Mouse (Mus musculus) embryonic facial prominence, embryonic 12.5 days (tissue): Measurements from ENCODE around the gene Cep164. TPM values are rescaled to one million over a fixed set of nuclear protein-coding genes. Genes with fewer than 3 reads are reported as not detected.
"Not testable (repeated sequence)": the region's sequence is repeated elsewhere in the genome, so short reads cannot be mapped to it uniquely, and the experiment has no call there.

Source experiments
- ATAC-seq: fragments of 200-750 bp; cut with Nextera tagmentation; 2 replicates; pipeline ENCODE4 v1.8.0; 2017; ENCODE audit not compliant: insufficient number of reproducible peaks, insufficient read depth, low FRiP score, low TSS enrichment
- H3K27ac ChIP-seq: fragments of 300-500 bp; sonication (generic); 2 replicates; pipeline ENCODE4 v1.5.1; 2016; ENCODE audit warnings: mild to moderate bottlenecking
- H3K27me3 ChIP-seq: fragments of 300-500 bp; sonication (generic); 2 replicates; pipeline ENCODE4 v1.6.1; 2016; ENCODE audit warnings: mild to moderate bottlenecking, moderate library complexity
- H3K36me3 ChIP-seq: fragments of 300-500 bp; sonication (generic); 2 replicates; pipeline ENCODE4 v1.6.1; 2016; ENCODE audit warnings: mild to moderate bottlenecking
- H3K4me1 ChIP-seq: fragments of 300-500 bp; sonication (generic); 2 replicates; pipeline ENCODE4 v1.6.1; 2016
- H3K4me2 ChIP-seq: fragments of 300-500 bp; sonication (generic); replicated peaks from 2 replicates; pipeline ENCODE4 v1.6.1; 2016; ENCODE audit warnings: mild to moderate bottlenecking, moderate library complexity
- H3K4me3 ChIP-seq: fragments of 300-500 bp; sonication (generic); 2 replicates; pipeline ENCODE4 v1.5.1; 2016; ENCODE audit warnings: mild to moderate bottlenecking
- H3K9ac ChIP-seq: fragments of 300-500 bp; sonication (generic); 2 replicates; pipeline ENCODE4 v1.6.1; 2016; ENCODE audit warnings: mild to moderate bottlenecking, moderate library complexity
- H3K9me3 ChIP-seq: fragments of 300-500 bp; sonication (generic); 2 replicates; pipeline ENCODE4 v1.6.1; 2016; ENCODE audit warnings: mild to moderate bottlenecking, moderate library complexity
- WGBS: fragments of 180-500 bp; shearing (Covaris S2); methylation state at CpG from one replicate; pipeline ENCODE4 v1.1.7; 2016; 5-methylcytosine and 5-hydroxymethylcytosine counted together
- polyA plus RNA-seq: library from polyadenylated mRNA; unstranded; fragments of >200 nt; fragmentation: Nextera tagmentation; extraction: Ambion mirVana; gene quantifications from 2 replicates; pipeline ENCODE4 v1.2.1, GENCODE M21; 2016

Cep164 gene
- polyA plus RNA-seq, 1 experiment from 2014 or later = 21.2 TPM

DNA sequence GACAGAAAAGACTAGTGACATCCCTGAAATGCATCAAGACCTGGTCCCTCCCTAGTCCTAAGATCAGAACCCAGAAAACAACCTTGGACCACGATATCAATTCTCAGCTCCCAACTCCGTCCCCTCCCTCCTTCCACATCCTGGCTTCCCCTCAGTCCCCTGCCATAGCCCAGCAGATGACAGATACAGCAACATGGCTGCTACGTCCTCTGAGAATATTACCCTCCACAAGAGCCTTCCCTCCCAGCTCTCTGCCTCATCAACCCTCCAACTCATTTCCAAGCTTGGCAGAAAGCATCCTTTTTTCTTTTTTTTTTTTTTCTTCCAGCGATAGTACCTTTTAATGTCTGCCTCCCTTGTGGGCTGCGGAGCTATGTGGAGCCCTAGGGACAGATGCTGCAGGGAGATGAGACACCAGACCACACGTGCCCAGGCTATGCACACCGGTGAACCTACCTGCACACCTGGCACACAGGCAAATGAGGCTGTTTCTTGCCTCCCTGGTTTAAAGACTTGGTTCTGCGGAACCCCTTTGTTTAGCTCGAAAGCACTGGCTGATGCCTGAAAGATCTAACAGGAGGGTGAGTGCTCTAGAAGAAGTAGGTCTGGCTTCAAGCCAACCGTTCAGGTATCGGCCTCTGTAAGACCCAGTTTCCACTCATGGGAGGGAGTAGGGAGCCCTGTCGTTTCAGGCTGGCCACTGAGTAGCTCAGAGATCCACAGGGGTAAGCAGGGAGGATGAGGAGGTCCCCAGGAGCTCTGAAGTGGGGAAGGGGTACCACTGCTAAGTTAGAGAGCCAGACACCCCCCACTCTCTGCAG is 45.0 kb downstream of the Cep164 start:
- Histone ChIP-seq H3K4me1 (no peaks in the 10 kb centered on the region), H3K4me2 (no peak overlapping the region), H3K4me3 (no peak overlapping the region), H3K36me3 (peaks cover 18% of the 10 kb centered on the region), H3K27me3 (no peaks in the 10 kb centered on the region), H3K9me3 (no peaks in the 10 kb centered on the region), H3K9ac (no peak overlapping the region), H3K27ac (no peak overlapping the region)
- no peak for ATAC-seq
- 82% methylated on average over 12 of the region's 12 CpGs for WGBS

DNA sequence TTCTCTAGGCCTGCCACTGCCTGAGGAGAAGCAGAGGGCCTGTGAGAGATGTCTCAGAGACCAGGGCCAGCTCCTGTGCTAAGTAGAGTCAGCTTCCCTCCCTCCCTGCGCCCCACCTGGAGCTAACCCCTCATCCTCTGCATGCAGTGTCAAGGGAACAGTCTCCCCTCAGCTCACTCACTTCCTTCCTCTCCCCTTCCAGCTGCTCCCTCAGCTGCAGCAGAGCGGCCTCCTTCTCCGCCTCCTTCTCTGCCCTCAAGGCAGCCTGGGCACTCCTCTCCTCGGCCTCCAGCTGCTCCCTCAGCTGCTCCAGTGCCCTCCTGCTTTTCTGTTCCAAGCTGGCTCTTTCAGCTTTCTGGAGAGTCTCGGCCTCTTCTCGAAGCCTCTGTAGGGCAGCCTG is 49.3 kb downstream of the Cep164 start:
- peaks cover 44% of the 10 kb centered on the region for H3K36me3 ChIP-seq
- whole genome bisulfite sequencing = 63% methylated on average over 6 of the region's 6 CpGs
- no peak overlapping the region for H3K9ac ChIP-seq
- no peak for ATAC-seq
- no peaks in the 10 kb centered on the region for H3K27me3 ChIP-seq
- H3K9me3 ChIP-seq = no peaks in the 10 kb centered on the region
- no peak overlapping the region for H3K4me2 ChIP-seq
- no peak overlapping the region for H3K27ac ChIP-seq
- no peak overlapping the region for H3K4me3 ChIP-seq
- no peaks in the 10 kb centered on the region for H3K4me1 ChIP-seq

DNA sequence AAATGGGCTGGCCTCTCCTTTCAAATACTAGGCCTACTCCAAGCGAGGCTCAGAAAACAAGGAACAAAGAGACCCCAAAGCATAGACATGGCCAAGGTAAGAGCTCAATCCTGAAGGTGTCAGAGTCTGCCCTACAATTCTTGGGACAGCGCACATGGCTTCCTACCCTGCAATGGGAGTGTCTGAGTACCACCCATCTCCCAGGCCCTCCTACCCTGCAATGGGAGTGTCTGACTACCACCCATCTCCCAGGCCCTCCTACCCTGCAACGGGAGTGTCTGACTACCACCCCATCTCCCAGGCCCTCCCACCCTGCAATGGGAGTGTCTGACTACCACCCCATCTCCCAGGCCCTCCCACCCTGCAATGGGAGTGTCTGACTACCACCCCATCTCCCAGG is 52.3 kb downstream of the Cep164 start:
- not testable (repeated sequence) for H3K4me2 ChIP-seq, ATAC-seq, H3K27ac ChIP-seq, H3K27me3 ChIP-seq, H3K4me3 ChIP-seq, H3K9ac ChIP-seq, H3K9me3 ChIP-seq, H3K4me1 ChIP-seq
- H3K36me3 ChIP-seq = peaks cover 62% of the 10 kb centered on the region
- 82% methylated on average over 3 of the region's 3 CpGs for WGBS

DNA sequence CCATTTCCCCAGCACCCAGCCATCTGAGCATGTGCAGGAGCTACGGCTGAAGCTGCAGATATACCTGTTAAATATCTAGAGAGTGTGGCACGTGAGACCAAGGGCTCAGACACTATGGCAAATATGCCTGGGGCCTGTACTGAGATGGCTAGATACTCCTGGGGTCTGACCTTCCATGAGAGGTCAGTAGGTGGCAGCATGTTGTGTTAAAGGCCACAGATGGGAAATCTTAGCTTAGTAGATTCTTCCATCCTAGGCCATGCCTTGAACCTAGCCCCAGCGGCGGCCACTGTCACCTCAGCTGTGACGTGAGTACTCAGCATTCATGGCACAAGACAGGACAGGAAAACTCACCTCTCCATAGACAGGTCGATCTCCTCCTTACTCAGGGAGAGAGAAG is 54.4 kb downstream of the Cep164 start:
- H3K27ac ChIP-seq = no peak overlapping the region
- H3K9me3 ChIP-seq = no peaks in the 10 kb centered on the region
- 69% methylated on average over 6 of the region's 6 CpGs for WGBS
- no peak overlapping the region for H3K4me2 ChIP-seq
- ATAC-seq = no peak
- H3K9ac ChIP-seq = no peak overlapping the region
- H3K27me3 ChIP-seq = no peaks in the 10 kb centered on the region
- no peaks in the 10 kb centered on the region for H3K4me1 ChIP-seq
- no peak overlapping the region for H3K4me3 ChIP-seq
- H3K36me3 ChIP-seq = peaks cover 66% of the 10 kb centered on the region

DNA sequence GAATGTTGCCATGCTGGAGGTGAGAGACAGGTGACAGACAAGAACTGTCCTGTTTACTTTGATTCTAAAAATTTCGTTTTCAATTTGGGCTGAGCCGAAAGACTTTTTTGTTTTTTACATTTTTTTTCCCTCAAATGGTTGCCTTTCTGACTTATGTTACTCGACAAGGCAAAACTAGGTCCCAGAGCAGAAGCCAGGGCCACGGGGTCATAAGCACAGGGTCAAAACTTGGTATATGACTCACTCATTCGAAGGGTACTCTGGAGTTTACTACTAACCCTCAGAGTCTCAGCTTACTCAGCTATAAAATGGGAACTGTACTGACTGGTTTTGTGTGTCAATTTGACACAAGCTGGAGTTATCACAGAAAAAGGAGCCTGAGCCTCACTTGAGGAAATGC is 58.9 kb downstream of the Cep164 start:
- H3K4me3 ChIP-seq = no peak overlapping the region
- H3K9me3 ChIP-seq = no peaks in the 10 kb centered on the region
- ATAC-seq = no peak
- H3K4me2 ChIP-seq = no peak overlapping the region
- H3K9ac ChIP-seq = no peak overlapping the region
- no peak overlapping the region for H3K27ac ChIP-seq
- 0 out of 2 replicates have a peak, but pooled peaks cover 3% of the 10 kb centered on the region for H3K4me1 ChIP-seq
- WGBS = 88% methylated on average over 5 of the region's 5 CpGs
- H3K27me3 ChIP-seq = no peaks in the 10 kb centered on the region
- peaks cover 49% of the 10 kb centered on the region for H3K36me3 ChIP-seq

DNA sequence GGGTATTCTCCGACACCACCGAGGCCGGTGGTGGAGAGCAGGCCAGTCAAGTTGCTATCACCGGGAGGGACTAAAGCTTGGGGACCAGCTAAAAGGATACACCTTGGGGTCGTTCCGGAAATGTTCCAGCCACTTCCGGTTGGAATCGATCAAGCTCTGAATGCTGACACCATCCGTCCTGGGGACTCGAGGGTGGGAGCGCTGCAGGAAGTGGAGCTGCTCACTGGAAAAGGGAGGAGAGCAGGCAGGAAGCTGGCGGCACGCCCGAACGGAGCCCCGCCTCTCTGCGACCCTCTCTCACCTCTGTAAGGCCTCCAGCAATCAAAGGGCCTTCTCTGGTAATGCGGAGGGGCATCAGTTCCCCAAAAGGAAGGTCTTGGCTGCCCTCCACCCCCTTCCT is 60.1 kb downstream of the Cep164 start:
- Histone ChIP-seq H3K27me3 (no peaks in the 10 kb centered on the region), H3K36me3 (peaks cover 37% of the 10 kb centered on the region), H3K9ac (no peak overlapping the region), H3K4me1 (0 out of 2 replicates have a peak, but pooled peaks cover 3% of the 10 kb centered on the region), H3K9me3 (no peaks in the 10 kb centered on the region), H3K4me2 (no peak overlapping the region), H3K27ac (no peak overlapping the region), H3K4me3 (no peak overlapping the region)
- ATAC-seq = no peak
- 85% methylated on average over 18 of the region's 18 CpGs for WGBS

DNA sequence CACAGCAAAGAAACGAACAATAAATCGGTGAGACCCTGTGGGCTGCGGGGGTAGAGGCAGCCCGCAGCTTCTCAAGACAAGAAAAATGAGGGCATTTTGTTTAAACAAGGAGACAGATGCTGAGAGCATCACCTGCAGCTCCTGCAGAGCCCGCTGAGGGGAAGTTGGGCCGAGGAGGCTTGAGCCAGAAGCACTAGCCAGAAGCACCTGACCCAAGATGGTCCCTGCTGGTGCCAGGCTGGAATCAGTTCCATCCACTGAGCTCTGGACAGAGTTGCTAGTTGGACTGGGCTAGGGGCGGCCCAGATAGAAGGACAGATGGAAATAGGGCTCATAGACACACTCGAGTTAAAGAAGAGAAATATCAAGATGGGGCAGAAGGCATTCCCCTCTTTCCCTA is 61.3 kb downstream of the Cep164 start:
- Histone ChIP-seq H3K36me3 (peaks cover 34% of the 10 kb centered on the region), H3K4me2 (no peak overlapping the region), H3K9ac (no peak overlapping the region), H3K27ac (no peak overlapping the region; the same call in 1 of the 2 replicates), H3K4me1 (0 out of 2 replicates have a peak, but pooled peaks cover 3% of the 10 kb centered on the region), H3K27me3 (no peaks in the 10 kb centered on the region), H3K9me3 (no peaks in the 10 kb centered on the region), H3K4me3 (no peak overlapping the region)
- WGBS = 92% methylated on average over 8 of the region's 8 CpGs
- ATAC-seq = no peak

DNA sequence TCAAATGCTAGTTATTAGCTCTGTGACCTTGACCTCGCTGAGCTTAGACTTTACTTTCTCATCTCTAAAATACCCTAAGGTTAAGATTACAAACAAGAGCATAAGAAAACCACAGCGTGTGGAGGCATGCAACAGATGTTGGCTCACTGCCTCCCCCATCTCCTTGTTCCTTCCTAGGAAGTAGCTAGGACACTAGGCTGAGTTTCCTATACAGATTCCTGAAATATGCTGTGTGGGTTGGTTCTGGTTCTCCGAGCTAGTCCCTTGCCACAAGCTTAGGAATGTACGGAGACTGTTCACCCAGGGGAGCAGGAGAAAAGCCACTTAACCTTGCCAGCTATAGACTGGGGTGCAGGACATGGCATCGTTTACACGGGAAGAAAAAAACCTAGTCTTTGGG is 62.3 kb downstream of the Cep164 start:
- Histone ChIP-seq H3K36me3 (peaks cover 26% of the 10 kb centered on the region), H3K9ac (no peak overlapping the region), H3K4me3 (no peak overlapping the region), H3K27ac (no peak overlapping the region), H3K27me3 (no peaks in the 10 kb centered on the region), H3K4me2 (no peak overlapping the region), H3K4me1 (0 out of 2 replicates have a peak, but pooled peaks cover 3% of the 10 kb centered on the region), H3K9me3 (no peaks in the 10 kb centered on the region)
- no peak for ATAC-seq
- 71% methylated on average over 6 of the region's 6 CpGs for WGBS

DNA sequence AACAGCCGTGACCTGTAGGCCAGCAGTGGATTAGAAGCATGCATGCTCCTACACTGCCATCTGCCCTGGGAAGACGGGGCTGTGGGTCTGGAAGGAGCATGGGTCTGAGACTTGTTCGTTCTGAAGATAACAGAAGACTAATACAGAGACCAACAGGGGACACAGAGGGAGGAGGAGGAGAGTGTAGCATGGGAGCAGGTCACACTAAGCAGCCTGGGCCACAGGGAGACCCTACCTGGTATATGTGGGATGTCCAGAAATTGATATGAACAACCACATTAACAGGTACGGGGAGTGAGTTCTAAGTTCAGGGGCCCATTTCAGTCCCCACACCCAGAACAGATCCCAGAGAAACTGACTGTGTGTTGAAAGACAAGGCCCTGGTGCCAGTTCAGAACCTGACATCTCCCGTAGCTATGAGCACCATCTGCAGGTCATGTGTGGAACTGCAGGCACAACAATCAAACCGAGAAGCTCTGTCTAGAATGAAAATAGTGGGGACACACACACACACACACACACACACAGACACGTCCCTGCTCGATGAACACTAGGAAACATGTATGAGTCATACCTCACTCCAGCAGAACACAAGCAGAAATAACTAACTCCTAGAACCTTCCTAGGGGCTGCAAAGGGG is 73.9 kb downstream of the Cep164 start:
- no peak overlapping the region for H3K4me3 ChIP-seq
- H3K36me3 ChIP-seq = no peaks in the 10 kb centered on the region
- no peaks in the 10 kb centered on the region for H3K9me3 ChIP-seq
- no peaks in the 10 kb centered on the region for H3K27me3 ChIP-seq
- no peak overlapping the region for H3K27ac ChIP-seq
- H3K4me1 ChIP-seq = no peaks in the 10 kb centered on the region
- ATAC-seq = no peak
- no peak overlapping the region for H3K9ac ChIP-seq
- H3K4me2 ChIP-seq = no peak overlapping the region
- WGBS = 36% methylated on average over 8 of the region's 8 CpGs

DNA sequence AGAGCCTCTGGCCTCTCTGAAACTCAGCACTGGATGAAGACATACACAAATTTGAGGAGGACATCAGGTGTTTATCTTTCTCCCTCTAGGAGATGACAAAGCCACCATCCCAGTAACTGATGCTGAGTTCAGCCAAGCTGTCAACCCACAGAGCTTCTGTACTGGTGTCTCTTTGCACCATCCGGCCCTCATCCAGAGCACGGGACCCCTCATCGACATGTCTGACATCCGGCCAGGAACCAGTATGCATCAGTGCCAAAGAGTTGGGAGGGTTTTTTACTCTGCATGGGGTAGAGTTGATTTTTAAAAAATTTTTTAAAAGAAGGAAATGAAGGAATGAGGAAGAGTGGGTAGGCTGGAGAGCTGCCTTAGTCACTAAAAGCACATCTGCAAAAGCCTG is 78.6 kb downstream of the Cep164 start:
- Histone ChIP-seq H3K36me3 (no peaks in the 10 kb centered on the region), H3K4me3 (no peak overlapping the region), H3K4me2 (no peak overlapping the region), H3K4me1 (no peaks in the 10 kb centered on the region), H3K9me3 (no peaks in the 10 kb centered on the region), H3K27ac (no peak overlapping the region), H3K27me3 (0 out of 2 replicates have a peak, but pooled peaks cover 3% of the 10 kb centered on the region), H3K9ac (no peak overlapping the region)
- ATAC-seq = no peak
- WGBS = 91% methylated on average over 4 of the region's 4 CpGs

DNA sequence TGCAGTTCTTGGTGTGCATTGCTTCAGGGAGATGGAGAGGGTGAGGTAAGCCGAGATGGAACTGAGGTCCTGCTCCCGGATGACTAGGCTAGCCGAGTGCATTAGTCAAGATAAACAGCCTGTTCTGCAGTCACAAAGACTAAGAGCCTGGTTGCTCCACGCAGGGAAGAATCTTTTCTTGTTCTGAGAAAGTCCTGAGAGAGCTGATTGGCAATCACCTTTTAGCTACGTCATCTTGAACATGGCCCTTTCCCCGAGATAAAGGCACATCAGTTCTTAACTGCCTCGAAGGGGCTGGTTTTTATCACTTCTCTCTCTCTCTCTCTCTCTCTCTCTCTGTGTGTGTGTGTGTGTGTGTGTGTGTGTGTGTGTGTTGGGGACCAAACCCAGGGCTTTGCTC is 83.0 kb downstream of the Cep164 start:
- no peak for ATAC-seq
- 0 out of 2 replicates have a peak, but pooled peaks cover 3% of the 10 kb centered on the region for H3K27me3 ChIP-seq
- 51% methylated on average over 7 of the region's 7 CpGs for WGBS

DNA sequence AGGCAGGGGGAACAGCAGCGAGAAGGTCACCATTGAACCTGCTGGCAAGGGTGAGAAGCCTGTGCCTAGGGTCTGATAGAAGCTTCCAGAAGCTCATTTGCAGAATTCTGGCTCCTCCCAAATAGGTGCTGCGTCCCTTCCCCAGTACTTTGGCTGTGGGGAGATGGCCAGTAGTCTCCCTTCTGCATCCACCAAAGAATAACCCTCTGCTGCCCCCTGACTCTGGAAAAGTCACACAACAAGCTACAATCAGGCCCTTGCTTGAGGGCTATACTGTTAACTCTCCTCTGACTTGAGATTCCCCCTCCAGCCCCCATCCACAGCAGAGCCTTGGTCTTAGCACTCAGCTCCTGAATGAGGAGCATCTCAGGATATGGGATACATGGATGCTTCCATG is 87.9 kb downstream of the Cep164 start:
- Histone ChIP-seq H3K27ac (no peak overlapping the region), H3K9me3 (no peaks in the 10 kb centered on the region), H3K36me3 (no peaks in the 10 kb centered on the region), H3K4me1 (0 out of 2 replicates have a peak, but pooled peaks cover 5% of the 10 kb centered on the region), H3K27me3 (no peaks in the 10 kb centered on the region), H3K9ac (no peak overlapping the region), H3K4me2 (no peak overlapping the region), H3K4me3 (no peak overlapping the region)
- ATAC-seq = no peak
- 47% methylated on average over 2 of the region's 2 CpGs for WGBS

More for the DNA sequence above, 83.0 kb downstream of the Cep164 start:
- Histone ChIP-seq H3K4me3 (no peak overlapping the region), H3K9ac (no peak overlapping the region), H3K27ac (no peak overlapping the region), H3K4me1 (no peaks in the 10 kb centered on the region), H3K36me3 (no peaks in the 10 kb centered on the region), H3K9me3 (no peaks in the 10 kb centered on the region), H3K4me2 (no peak overlapping the region)
